Mouse (Mus musculus): ENCODE data around the gene Cxcl1. TPM values are rescaled to one million over a fixed set of nuclear protein-coding genes. Genes with fewer than 3 reads are reported as not detected.

Gene Cxcl1
- polyA plus RNA-seq, 1 experiment = 0.36 TPM

DNA sequence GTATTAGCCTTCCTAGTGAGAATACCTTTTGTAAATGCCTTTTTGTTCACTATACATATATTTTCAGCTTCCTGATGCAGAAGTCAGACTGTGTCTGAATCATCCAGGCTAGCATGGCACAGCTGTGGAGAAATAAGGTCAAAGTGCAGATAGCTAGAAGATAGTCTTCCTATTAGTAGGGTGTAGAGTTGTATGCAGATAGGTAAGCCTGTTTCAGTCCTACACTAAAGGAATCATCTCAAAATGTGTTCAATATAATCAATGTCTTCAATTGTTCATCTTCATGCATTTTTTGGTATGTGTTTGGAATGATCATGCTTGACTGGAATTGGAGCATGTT, 13.9 kb upstream of the Cxcl1 start:
- Histone ChIP-seq H3K36me3 (ENCODE audit: control insufficient read depth, insufficient read depth, low read length) (no peaks in the 10 kb centered on the region), H3K4me3 (ENCODE audit: control insufficient read depth, low read depth, low read length) (no peak overlapping the region), H3K27me3 (ENCODE audit: control insufficient read depth, insufficient read depth, low read length) (no peaks in the 10 kb centered on the region), H3K4me1 (ENCODE audit: control insufficient read depth, insufficient read depth, low read length) (no peaks in the 10 kb centered on the region), H3K27ac (ENCODE audit: control insufficient read depth, insufficient read depth, low read depth, low read length) (no peak overlapping the region)
- TF ChIP-seq CTCF (IDR thresholded peaks at IDR 0.05; ENCODE audit: control insufficient read depth, insufficient read depth, insufficient replicate concordance, low read depth, low read length) = no peak
- TF ChIP-seq POLR2A (IDR thresholded peaks at IDR 0.05; ENCODE audit: control insufficient read depth, low read depth, low read length) = no peak

DNA sequence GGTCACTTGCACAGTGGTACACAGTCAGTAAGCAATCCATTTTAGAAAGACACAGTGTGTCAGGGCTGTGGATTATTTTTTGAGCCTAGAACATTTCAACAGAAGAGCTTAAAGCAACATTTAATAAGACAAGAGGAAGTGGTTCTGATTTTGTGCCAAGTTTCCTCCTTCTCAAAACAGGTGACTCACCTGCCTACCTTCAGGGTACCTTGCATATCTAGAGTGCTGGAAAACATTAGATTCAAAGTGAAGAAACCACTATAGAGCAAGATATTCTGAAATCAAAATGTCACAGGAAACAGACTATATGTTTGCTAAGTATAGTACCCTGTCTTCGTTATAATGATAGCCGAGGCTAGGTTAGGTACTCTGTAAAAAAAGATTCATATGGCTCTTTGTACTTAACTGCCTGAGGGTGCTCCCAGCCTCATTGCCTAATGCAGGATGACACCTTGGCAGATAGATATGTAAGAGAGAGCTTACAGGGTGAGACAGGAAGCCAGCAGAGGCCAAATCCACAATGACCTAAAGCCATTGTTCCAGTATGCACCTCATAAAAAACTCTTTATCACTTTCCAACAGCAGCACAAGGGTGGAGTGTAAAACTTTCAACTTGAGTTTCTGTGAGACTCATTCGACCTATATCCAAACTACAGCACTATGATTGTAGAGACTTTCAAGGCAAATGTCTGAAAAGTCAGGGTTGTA, 11.6 kb upstream of the Cxcl1 start:
- TF ChIP-seq CTCF (IDR thresholded peaks at IDR 0.05; ENCODE audit: control insufficient read depth, insufficient read depth, insufficient replicate concordance, low read depth, low read length) (no peak), POLR2A (IDR thresholded peaks at IDR 0.05; ENCODE audit: control insufficient read depth, low read depth, low read length) (no peak)
- H3K27ac ChIP-seq (ENCODE audit: control insufficient read depth, insufficient read depth, low read depth, low read length) = no peak overlapping the region
- H3K4me3 ChIP-seq (ENCODE audit: control insufficient read depth, low read depth, low read length) = no peak overlapping the region
- no peaks in the 10 kb centered on the region for H3K27me3 ChIP-seq (ENCODE audit: control insufficient read depth, insufficient read depth, low read length)
- no peaks in the 10 kb centered on the region for H3K36me3 ChIP-seq (ENCODE audit: control insufficient read depth, insufficient read depth, low read length)
- H3K4me1 ChIP-seq (ENCODE audit: control insufficient read depth, insufficient read depth, low read length) = no peaks in the 10 kb centered on the region

DNA sequence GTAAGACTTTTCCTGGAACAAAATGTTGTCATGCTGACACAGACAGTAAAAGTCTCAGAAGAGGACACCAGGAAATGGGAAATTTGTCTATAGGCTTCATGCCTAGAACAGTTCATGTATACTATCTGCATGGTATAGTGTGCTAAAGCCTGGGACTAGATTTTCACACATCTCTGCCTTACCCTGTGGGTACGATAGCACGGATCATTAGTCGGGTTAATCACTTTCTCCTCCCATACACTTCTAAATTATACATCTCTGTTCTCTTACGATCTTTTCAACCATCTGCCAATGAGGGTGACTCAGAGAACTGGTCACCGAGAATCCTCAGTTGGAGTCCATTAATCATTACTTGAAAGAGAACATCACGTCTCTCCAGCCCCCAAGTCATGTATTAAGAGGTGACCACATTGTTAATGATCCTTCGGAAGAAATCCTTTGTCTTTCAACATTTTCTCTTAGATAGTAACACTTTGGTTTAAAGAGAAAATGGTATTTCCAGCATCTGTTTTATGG, 10.6 kb upstream of the Cxcl1 start:
- TF ChIP-seq POLR2A (IDR thresholded peaks at IDR 0.05; ENCODE audit: control insufficient read depth, low read depth, low read length) (no peak), CTCF (IDR thresholded peaks at IDR 0.05; ENCODE audit: control insufficient read depth, insufficient read depth, insufficient replicate concordance, low read depth, low read length) (no peak)
- no peaks in the 10 kb centered on the region for H3K4me1 ChIP-seq (ENCODE audit: control insufficient read depth, insufficient read depth, low read length)
- no peak overlapping the region for H3K27ac ChIP-seq (ENCODE audit: control insufficient read depth, insufficient read depth, low read depth, low read length)
- no peak overlapping the region for H3K4me3 ChIP-seq (ENCODE audit: control insufficient read depth, low read depth, low read length)
- H3K36me3 ChIP-seq (ENCODE audit: control insufficient read depth, insufficient read depth, low read length) = no peaks in the 10 kb centered on the region
- H3K27me3 ChIP-seq (ENCODE audit: control insufficient read depth, insufficient read depth, low read length) = no peaks in the 10 kb centered on the region

DNA sequence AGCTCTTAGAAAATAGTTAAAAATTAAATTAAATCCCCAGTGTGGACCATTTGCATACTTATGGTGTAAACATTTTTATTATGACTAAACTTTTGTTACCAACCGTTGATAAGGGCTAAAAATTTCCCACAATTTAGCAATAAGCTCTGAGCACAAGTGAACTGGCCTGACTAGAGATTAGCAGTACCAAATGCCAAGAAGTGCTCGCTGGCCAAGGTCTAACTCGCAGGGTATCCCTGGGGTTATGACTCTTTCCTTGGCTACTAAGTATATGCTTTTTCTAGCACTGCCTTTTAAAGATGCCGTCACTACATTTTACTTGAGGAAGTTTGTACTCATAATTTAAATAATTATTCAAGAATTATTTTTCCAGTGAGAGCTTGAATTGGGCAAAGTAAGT, 10.0 kb upstream of the Cxcl1 start:
- no peaks in the 10 kb centered on the region for H3K27me3 ChIP-seq (ENCODE audit: control insufficient read depth, insufficient read depth, low read length)
- no peak overlapping the region for H3K27ac ChIP-seq (ENCODE audit: control insufficient read depth, insufficient read depth, low read depth, low read length)
- no peaks in the 10 kb centered on the region for H3K4me1 ChIP-seq (ENCODE audit: control insufficient read depth, insufficient read depth, low read length)
- no peaks in the 10 kb centered on the region for H3K36me3 ChIP-seq (ENCODE audit: control insufficient read depth, insufficient read depth, low read length)
- no peak overlapping the region for H3K4me3 ChIP-seq (ENCODE audit: control insufficient read depth, low read depth, low read length)
- TF ChIP-seq POLR2A (IDR thresholded peaks at IDR 0.05; ENCODE audit: control insufficient read depth, low read depth, low read length) = no peak
- TF ChIP-seq CTCF (IDR thresholded peaks at IDR 0.05; ENCODE audit: control insufficient read depth, insufficient read depth, insufficient replicate concordance, low read depth, low read length) = no peak

- Histone ChIP-seq H3K36me3 (ENCODE audit: control insufficient read depth, insufficient read depth, low read length) (no peaks in the 10 kb centered on the region), H3K27me3 (ENCODE audit: control insufficient read depth, insufficient read depth, low read length) (no peaks in the 10 kb centered on the region), H3K27ac (ENCODE audit: control insufficient read depth, insufficient read depth, low read depth, low read length) (no peak overlapping the region), H3K4me3 (ENCODE audit: control insufficient read depth, low read depth, low read length) (no peak overlapping the region), H3K4me1 (ENCODE audit: control insufficient read depth, insufficient read depth, low read length) (no peaks in the 10 kb centered on the region)
- no peak for TF ChIP-seq POLR2A (IDR thresholded peaks at IDR 0.05; ENCODE audit: control insufficient read depth, low read depth, low read length)
- no peak for TF ChIP-seq CTCF (IDR thresholded peaks at IDR 0.05; ENCODE audit: control insufficient read depth, insufficient read depth, insufficient replicate concordance, low read depth, low read length)
Measured at GRCm38 (mm10) chr5:90881682-90882081, 9.4 kb upstream of the Cxcl1 start.

GRCm38 (mm10) chr5:90882146-90882545, 8.9 kb upstream of the Cxcl1 start:
- Histone ChIP-seq H3K4me1 (ENCODE audit: control insufficient read depth, insufficient read depth, low read length) (no peaks in the 10 kb centered on the region), H3K27me3 (ENCODE audit: control insufficient read depth, insufficient read depth, low read length) (no peaks in the 10 kb centered on the region), H3K36me3 (ENCODE audit: control insufficient read depth, insufficient read depth, low read length) (no peaks in the 10 kb centered on the region), H3K27ac (ENCODE audit: control insufficient read depth, insufficient read depth, low read depth, low read length) (no peak overlapping the region), H3K4me3 (ENCODE audit: control insufficient read depth, low read depth, low read length) (no peak overlapping the region)
- no peak for TF ChIP-seq POLR2A (IDR thresholded peaks at IDR 0.05; ENCODE audit: control insufficient read depth, low read depth, low read length)
- TF ChIP-seq CTCF (IDR thresholded peaks at IDR 0.05; ENCODE audit: control insufficient read depth, insufficient read depth, insufficient replicate concordance, low read depth, low read length) = no peak

- TF ChIP-seq CTCF (IDR thresholded peaks at IDR 0.05; ENCODE audit: control insufficient read depth, insufficient read depth, insufficient replicate concordance, low read depth, low read length) (no peak), POLR2A (IDR thresholded peaks at IDR 0.05; ENCODE audit: control insufficient read depth, low read depth, low read length) (no peak)
- Histone ChIP-seq H3K4me1 (ENCODE audit: control insufficient read depth, insufficient read depth, low read length) (no peaks in the 10 kb centered on the region), H3K27ac (ENCODE audit: control insufficient read depth, insufficient read depth, low read depth, low read length) (no peak overlapping the region), H3K36me3 (ENCODE audit: control insufficient read depth, insufficient read depth, low read length) (no peaks in the 10 kb centered on the region), H3K4me3 (ENCODE audit: control insufficient read depth, low read depth, low read length) (no peak overlapping the region), H3K27me3 (ENCODE audit: control insufficient read depth, insufficient read depth, low read length) (no peaks in the 10 kb centered on the region)
Measured at GRCm38 (mm10) chr5:90884628-90885242, 6.3 kb upstream of the Cxcl1 start.

Measured in testis, adult 2 months (tissue).